In the genomic region with DNA sequence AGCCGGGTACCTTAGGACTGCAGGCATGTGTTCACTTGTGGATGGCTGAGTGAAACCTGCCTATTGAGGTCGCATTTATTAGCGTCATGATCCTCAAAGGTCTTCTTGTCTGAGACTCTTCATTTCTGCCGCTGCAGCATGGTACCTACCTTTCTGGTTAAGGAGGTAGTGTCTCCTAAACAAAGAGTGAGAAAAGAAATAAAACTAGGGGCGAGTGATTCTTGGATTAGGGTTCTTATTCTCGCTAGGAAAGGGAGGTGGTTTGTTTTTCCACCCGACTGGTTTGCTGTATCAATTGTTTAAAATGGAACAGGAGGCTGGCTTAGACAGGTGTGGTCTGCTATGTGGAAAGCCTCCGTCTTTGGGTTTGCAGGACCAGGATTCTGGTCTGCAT, we compare ENCODE assay signal across 8 mouse cellular contexts. TPM values are rescaled to one million over a fixed set of nuclear protein-coding genes. Genes with fewer than 3 reads are reported as not detected.
DNase-seq lines count a peak whose midpoint lies in the region; ATAC-seq lines count a peak whose summit lies in the region.

No protein-coding gene starts in this region.

- 0 out of 2 replicates have a peak overlapping the region, but pooled peaks have one; percentile 98 for H3K27ac ChIP-seq in limb, embryonic 12.5 days
- no peak overlapping the region; the same call in 1 of the 2 replicates for H3K27ac ChIP-seq in stomach, embryonic 14.5 days (ENCODE audit: low read length)

- peak overlapping the region; percentile 90 for H3K4me3 ChIP-seq in megakaryocyte, embryonic 14.5 days (replicated peaks)
- H3K4me3 ChIP-seq in limb, embryonic 12.5 days (replicated peaks), result peak overlapping the region; percentile 100
- H3K4me3 ChIP-seq in stomach, embryonic 14.5 days (ENCODE audit: low read depth, low read length), result peak overlapping the region; percentile 95

- no peak for DNase-seq in cerebellum, adult 18-20 months
- DNase-seq in ovary, postnatal 14 days (ENCODE audit: low spot score), result no peak
- no peak for DNase-seq in right cerebral cortex, postnatal 10 days (ENCODE audit: low spot score in 2 of 2)

- WGBS in limb, embryonic 12.5 days, result 5% methylated on average over 8 of the region's 8 CpGs
- 1% methylated on average over 8 of the region's 8 CpGs for WGBS in stomach, embryonic 14.5 days

- no peaks in the 10 kb centered on the region for H3K9me3 ChIP-seq in megakaryocyte, embryonic 14.5 days
- no peaks in the 10 kb centered on the region for H3K9me3 ChIP-seq in limb, embryonic 12.5 days
- H3K9me3 ChIP-seq in stomach, embryonic 14.5 days (ENCODE audit: control insufficient read depth, low read depth, low read length), result no peaks in the 10 kb centered on the region

- ATAC-seq in cerebellum, adult (ENCODE audit: insufficient number of reproducible peaks, low FRiP score, low TSS enrichment), result 0 out of 2 replicates have a peak, but pooled peaks have one; percentile 3
- no peak for ATAC-seq in megakaryocyte, adult 5-6 weeks (ENCODE audit: poor library complexity, severe bottlenecking)
- no peak for ATAC-seq in limb, embryonic 12.5 days (ENCODE audit: insufficient number of reproducible peaks, insufficient read depth, low FRiP score, low TSS enrichment, low read depth)
- no peak for ATAC-seq in stomach, embryonic 14.5 days (ENCODE audit: insufficient number of reproducible peaks, insufficient read depth, low FRiP score, low read depth)

- H3K27me3 ChIP-seq in megakaryocyte, embryonic 14.5 days (replicated peaks), result peaks cover 24% of the 10 kb centered on the region
- no peaks in the 10 kb centered on the region for H3K27me3 ChIP-seq in limb, embryonic 12.5 days
- H3K27me3 ChIP-seq in stomach, embryonic 14.5 days (ENCODE audit: control insufficient read depth, insufficient read depth, low read length), result no peaks in the 10 kb centered on the region

- peaks cover 38% of the 10 kb centered on the region for H3K4me1 ChIP-seq in megakaryocyte, embryonic 14.5 days
- H3K4me1 ChIP-seq in limb, embryonic 12.5 days (replicated peaks), result peaks cover 31% of the 10 kb centered on the region
- peaks cover 30% of the 10 kb centered on the region; the same call in 1 of the 2 replicates for H3K4me1 ChIP-seq in stomach, embryonic 14.5 days (ENCODE audit: control insufficient read depth, insufficient read depth, low read length)

- peak overlapping the region; percentile 87 for H3K4me2 ChIP-seq in limb, embryonic 12.5 days
- peak overlapping the region; percentile 85 for H3K4me2 ChIP-seq in stomach, embryonic 14.5 days (replicated peaks; ENCODE audit: low read depth, low read length)

- no peaks in the 10 kb centered on the region for H3K36me3 ChIP-seq in megakaryocyte, embryonic 14.5 days (replicated peaks; ENCODE audit: low read length)
- H3K36me3 ChIP-seq in limb, embryonic 12.5 days, result peaks cover 15% of the 10 kb centered on the region; the same call in 1 of the 2 replicates
- H3K36me3 ChIP-seq in stomach, embryonic 14.5 days (ENCODE audit: control insufficient read depth, insufficient read depth, low read length), result no peaks in the 10 kb centered on the region; the same call in 1 of the 2 replicates

- H3K9ac ChIP-seq in limb, embryonic 12.5 days (replicated peaks), result peak overlapping the region; percentile 96
- H3K9ac ChIP-seq in stomach, embryonic 14.5 days (replicated peaks; ENCODE audit: low read depth, low read length), result peak overlapping the region; percentile 89

RNA-seq across cellular contexts. Expression of a gene that starts 1.9 kb away (rescaled TPM):
- 22.3 and 36.6 TPM in 2 replicates for polyA plus RNA-seq in megakaryocyte, embryonic 14.5 days (2012; ENCODE audit: insufficient read depth, low replicate concordance)
- total RNA-seq in megakaryocyte, adult 5-6 weeks (2015), result 67.1 and 73.4 TPM in 2 replicates
- 39.3 and 50.3 TPM in 2 replicates for total RNA-seq in megakaryocyte, adult 5-6 weeks (2017)
- polyA plus RNA-seq in limb, embryonic 12.5 days (2016; fragmentation: Nextera tagmentation; extraction: Ambion mirVana), result 69.4 and 76.7 TPM in 2 replicates
- polyA plus RNA-seq in stomach, embryonic 14.5 days (2014; fragmentation: Nextera tagmentation; extraction: Ambion mirVana), result 36.9 and 37.7 TPM in 2 replicates

RNA-seq across cellular contexts. Expression of a gene that starts 15.9 kb away (rescaled TPM):
- 0.96 TPM in 1 of 2 replicates, not detected in the other for polyA plus RNA-seq in megakaryocyte, embryonic 14.5 days (2012; ENCODE audit: insufficient read depth, low replicate concordance)
- 3.1 and 3.3 TPM in 2 replicates for total RNA-seq in megakaryocyte, adult 5-6 weeks (2015)
- total RNA-seq in megakaryocyte, adult 5-6 weeks (2017), result 1.5 and 2.1 TPM in 2 replicates
- 7.9 and 8.0 TPM in 2 replicates for polyA plus RNA-seq in limb, embryonic 12.5 days (2016; fragmentation: Nextera tagmentation; extraction: Ambion mirVana)
- polyA plus RNA-seq in stomach, embryonic 14.5 days (2014; fragmentation: Nextera tagmentation; extraction: Ambion mirVana), result 5.4 and 6.8 TPM in 2 replicates
